ENCODE assay signal across 8 mouse cellular contexts in the genomic region with DNA sequence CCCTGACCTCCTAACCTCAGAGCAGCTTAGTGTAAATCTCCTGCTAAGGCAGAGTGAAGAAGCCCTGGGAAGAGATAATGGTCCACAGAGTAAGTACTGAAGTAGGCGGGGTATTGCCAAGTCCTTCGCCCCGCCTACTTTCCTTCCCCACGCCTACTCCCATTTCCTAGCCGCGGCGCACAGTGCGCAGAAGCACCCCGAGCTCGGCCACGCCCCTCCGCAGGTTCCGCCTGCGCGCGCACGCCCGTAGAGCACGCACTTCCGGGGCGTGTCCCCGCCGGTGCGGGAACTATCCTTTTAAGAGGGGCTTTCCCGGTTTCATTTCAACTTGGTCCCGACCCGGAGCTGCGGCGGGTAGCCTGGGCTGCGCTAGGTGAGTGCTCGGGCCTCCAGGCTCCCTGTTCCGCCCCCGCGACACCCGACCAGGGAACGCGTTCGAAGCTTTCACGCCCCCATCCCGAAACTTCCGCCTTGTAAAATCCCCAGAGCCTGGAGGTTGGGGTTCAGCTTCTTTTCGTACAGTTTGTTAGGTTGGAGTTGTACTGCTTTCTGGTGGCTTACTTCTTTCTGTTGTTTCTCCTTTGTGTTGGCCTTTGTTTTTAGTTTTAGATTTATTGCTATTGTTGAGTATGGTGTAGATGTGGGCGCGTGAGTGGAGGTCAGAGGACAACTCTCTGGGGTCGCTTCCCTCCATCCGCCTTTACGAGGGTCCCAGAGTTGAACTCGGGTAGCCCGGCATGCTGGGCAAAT. TPM values are rescaled to one million over a fixed set of nuclear protein-coding genes. Genes with fewer than 3 reads are reported as not detected.
DNase-seq lines count a peak whose midpoint lies in the region; ATAC-seq lines count a peak whose summit lies in the region.

Katna1 (plus strand) TSS at position 250 of the 750 bp plus-strand sequence.

- DNase-seq in adrenal gland, adult (ENCODE audit: inconsistent age in 2 of 2, low spot score in 1 of 2) = peak; percentile 96 to 97
- DNase-seq in embryo, embryonic 10.5 days (ENCODE audit: low spot score) = peak; percentile 98
- peak; percentile 95 for DNase-seq in gastrocnemius, postnatal 14 days
- DNase-seq in left cerebral cortex, postnatal 10 days (ENCODE audit: extremely low spot score in 1 of 2, low spot score in 2 of 2) = peak; percentile 83 to 97
- DNase-seq in right cerebral cortex, postnatal 25 days = peak; percentile 92
- peak; percentile 89 to 96 for DNase-seq in urinary bladder, postnatal 4 days (ENCODE audit: low spot score in 2 of 2)

- peak; percentile 91 for ATAC-seq in inflammation-experienced regulatory T-cells, adult 6 months
- ATAC-seq in megakaryocyte-erythroid progenitor cell, adult 5-6 weeks (replicated peaks; ENCODE audit: low FRiP score, low TSS enrichment, poor library complexity, severe bottlenecking) = peak; percentile 99

- intact Hi-C loops in gastrocnemius, postnatal 14 days (cut with DNase I; ENCODE audit: low total_unique reads) = no loop called here
- intact Hi-C loops in left cerebral cortex, postnatal 10 days (cut with DNase I) = no loop called here

RNA-seq across cellular contexts. Expression of gene Katna1, which starts in this region (rescaled TPM):
- total RNA-seq in gastrocnemius, postnatal 14 days (2021) = 10 to 100 TPM; 10.9 to 11.1 TPM
- 100 to 1,000 TPM in 1 of 3 experiments, 10 to 100 TPM in 2; 73.9 to 103 (median 83.1) TPM for polyA plus RNA-seq in inflammation-experienced regulatory T-cells, adult 6 months (2017; shearing (Covaris generic))
- 10 to 100 TPM; 12.4 to 14.9 TPM for total RNA-seq in left cerebral cortex, postnatal 10 days (2021)
- total RNA-seq in megakaryocyte-erythroid progenitor cell, adult 5-6 weeks (2014; fragmentation: Nextera tagmentation) = 39.7 and 87.9 TPM in 2 replicates
- 56.3 and 70.3 TPM in 2 replicates for total RNA-seq in megakaryocyte-erythroid progenitor cell, adult 5-6 weeks (2017)

Comparison
In these comparisons a context has a peak if more than half of its experiments do, and no peak if none do; other contexts are left out.
1. Peak in every context shown above with its lines: DNase-seq and ATAC-seq.